Mouse (Mus musculus): ENCODE data around the gene Agbl4. TPM values are rescaled to one million over a fixed set of nuclear protein-coding genes. Genes with fewer than 3 reads are reported as not detected.

The Agbl4 gene
- 0.05 TPM in 1 of 2 replicates, not detected in the other for polyA plus RNA-seq (2012)

DNA sequence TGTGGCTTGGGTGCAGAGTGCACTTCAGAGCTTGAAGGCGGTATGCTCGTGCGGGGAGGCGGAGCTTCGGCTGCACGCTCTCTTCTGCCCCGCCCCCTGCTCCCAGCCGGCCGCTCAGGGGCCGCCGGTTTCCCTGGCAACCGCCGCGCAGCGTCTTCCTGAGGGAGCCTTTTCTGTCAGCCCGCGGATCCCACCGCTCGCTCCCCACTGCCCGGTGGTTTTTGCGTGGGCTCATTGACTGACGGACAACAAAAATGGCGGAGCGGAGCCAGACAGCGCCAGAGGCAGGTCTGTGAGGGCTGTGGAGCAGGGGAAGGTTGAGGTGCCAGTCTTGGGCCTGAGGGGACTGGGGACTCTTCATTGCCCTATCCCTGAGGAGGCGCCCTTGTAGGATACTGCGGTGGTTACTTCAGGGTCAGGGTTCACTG, at the start of gene Agbl4:
Gene Agbl4 (plus strand): TSS at position 44 of the 428 bp plus-strand sequence.
- TF ChIP-seq GATA1 (IDR thresholded peaks at IDR 0.05; ENCODE audit: low read length), result no peak
- TF ChIP-seq TAL1 (IDR thresholded peaks at IDR 0.05; ENCODE audit: low read length), result no peak
- H3K36me3 ChIP-seq (ENCODE audit: control insufficient read depth), result no peaks in the 10 kb centered on the region
- H3K27me3 ChIP-seq (ENCODE audit: control insufficient read depth), result no peaks in the 10 kb centered on the region
- H3K4me3 ChIP-seq (replicated peaks), result peak within 1 kb of the TSS; percentile 42
- H3K9me3 ChIP-seq (ENCODE audit: control insufficient read depth, low read length), result no peaks in the 10 kb centered on the region
- H3K4me1 ChIP-seq (ENCODE audit: control insufficient read depth), result peaks cover 5% of the 10 kb centered on the region

DNA sequence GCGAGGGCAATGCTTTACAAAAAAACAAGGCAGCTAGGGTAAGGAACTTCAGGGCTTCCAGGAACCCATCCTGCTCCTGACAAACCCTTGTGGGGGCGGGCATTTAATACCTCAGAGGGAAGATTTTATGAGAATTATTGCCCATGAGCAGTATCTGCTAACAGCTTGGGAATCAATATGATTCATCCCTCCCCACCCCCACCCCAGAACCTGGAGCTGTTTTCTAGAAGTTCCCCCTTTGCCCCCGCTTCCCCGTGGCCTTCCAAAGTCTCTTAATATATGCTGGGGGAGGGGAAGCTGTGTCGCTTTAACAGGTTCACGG, 46.6 kb upstream of the Agbl4 start:
- H3K4me1 ChIP-seq (ENCODE audit: control insufficient read depth), result peaks cover 4% of the 10 kb centered on the region
- no peak for TF ChIP-seq TAL1 (IDR thresholded peaks at IDR 0.05; ENCODE audit: low read length)
- no peak for TF ChIP-seq GATA1 (IDR thresholded peaks at IDR 0.05; ENCODE audit: low read length)
- H3K9me3 ChIP-seq (ENCODE audit: control insufficient read depth, low read length), result no peaks in the 10 kb centered on the region
- H3K4me3 ChIP-seq (replicated peaks), result peak overlapping the region; percentile 49
- H3K27me3 ChIP-seq (ENCODE audit: control insufficient read depth), result peaks cover 23% of the 10 kb centered on the region
- H3K36me3 ChIP-seq (ENCODE audit: control insufficient read depth), result no peaks in the 10 kb centered on the region

DNA sequence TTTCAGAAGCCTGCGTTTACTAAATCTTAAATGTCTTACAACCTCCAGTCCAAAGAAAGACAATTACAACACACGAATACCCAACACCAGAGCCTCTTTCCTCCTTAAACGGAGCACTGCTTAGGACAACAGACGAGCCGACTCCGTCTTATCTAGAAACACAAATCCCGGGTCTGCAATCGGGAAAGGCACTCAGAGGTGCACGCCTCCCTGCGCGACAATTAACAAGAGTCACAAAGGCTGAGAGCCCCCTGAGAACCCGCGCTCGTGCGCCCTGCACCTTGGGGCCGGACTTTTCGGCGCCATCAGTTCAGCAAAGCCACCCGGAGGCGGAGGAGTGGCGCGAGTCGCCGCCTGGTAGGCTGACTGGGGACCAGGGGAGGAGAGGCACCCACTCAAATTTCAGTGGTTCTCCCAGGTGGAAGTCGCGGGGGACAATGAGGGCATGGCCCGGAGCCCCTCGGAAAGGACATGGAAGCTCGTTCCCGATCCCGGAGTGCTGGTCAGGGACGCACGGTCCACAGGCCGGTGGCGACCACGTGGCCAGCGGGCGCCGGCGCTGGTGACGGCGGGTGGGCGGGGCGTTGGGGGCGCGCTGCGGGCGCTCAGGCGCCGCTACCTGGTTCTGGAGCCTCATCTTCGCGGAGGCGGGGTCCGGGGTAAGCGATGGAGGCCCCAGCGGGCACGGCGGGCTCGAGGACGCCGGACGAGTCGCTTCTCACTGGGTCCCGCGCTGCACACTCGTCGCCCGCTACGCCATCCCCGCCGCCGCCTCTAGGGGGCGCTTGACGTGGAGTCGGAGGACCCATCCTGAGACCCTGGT, 46.1 kb upstream of the Agbl4 start, which contains the start of gene Elavl4:
Gene Elavl4 (minus strand): TSS at position 732 of the 823 bp plus-strand sequence.
- TF ChIP-seq GATA1 (IDR thresholded peaks at IDR 0.05; ENCODE audit: low read length) (no peak), TAL1 (IDR thresholded peaks at IDR 0.05; ENCODE audit: low read length) (no peak)
- Histone ChIP-seq H3K4me3 (replicated peaks) (peak within 1 kb of the TSS; percentile 49), H3K9me3 (ENCODE audit: control insufficient read depth, low read length) (no peaks in the 10 kb centered on the region), H3K36me3 (ENCODE audit: control insufficient read depth) (no peaks in the 10 kb centered on the region), H3K4me1 (ENCODE audit: control insufficient read depth) (peaks cover 4% of the 10 kb centered on the region), H3K27me3 (ENCODE audit: control insufficient read depth) (peaks cover 23% of the 10 kb centered on the region)

DNA sequence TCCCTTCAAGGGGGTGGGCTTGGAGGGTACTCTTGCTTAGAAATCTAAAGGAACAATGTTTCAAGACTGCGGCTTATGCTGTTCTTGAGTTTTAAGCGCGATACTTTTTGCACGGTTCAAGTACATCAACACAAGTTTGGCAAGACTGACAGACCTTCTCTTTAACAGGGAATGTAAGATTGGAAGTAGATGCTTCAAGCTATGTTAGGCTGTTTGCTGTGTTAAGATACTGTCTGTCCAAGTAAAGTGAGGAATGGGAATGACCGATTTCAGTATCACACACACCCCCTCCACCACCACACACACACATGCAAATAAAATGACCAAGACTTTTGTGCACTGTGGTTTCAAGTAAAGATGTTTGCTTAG, 45.5 kb upstream of the Agbl4 start:
- Histone ChIP-seq H3K27me3 (ENCODE audit: control insufficient read depth) (peaks cover 23% of the 10 kb centered on the region), H3K36me3 (ENCODE audit: control insufficient read depth) (no peaks in the 10 kb centered on the region), H3K4me1 (ENCODE audit: control insufficient read depth) (peaks cover 4% of the 10 kb centered on the region), H3K4me3 (replicated peaks) (no peak overlapping the region), H3K9me3 (ENCODE audit: control insufficient read depth, low read length) (no peaks in the 10 kb centered on the region)
- no peak for TF ChIP-seq TAL1 (IDR thresholded peaks at IDR 0.05; ENCODE audit: low read length)
- no peak for TF ChIP-seq GATA1 (IDR thresholded peaks at IDR 0.05; ENCODE audit: low read length)

DNA sequence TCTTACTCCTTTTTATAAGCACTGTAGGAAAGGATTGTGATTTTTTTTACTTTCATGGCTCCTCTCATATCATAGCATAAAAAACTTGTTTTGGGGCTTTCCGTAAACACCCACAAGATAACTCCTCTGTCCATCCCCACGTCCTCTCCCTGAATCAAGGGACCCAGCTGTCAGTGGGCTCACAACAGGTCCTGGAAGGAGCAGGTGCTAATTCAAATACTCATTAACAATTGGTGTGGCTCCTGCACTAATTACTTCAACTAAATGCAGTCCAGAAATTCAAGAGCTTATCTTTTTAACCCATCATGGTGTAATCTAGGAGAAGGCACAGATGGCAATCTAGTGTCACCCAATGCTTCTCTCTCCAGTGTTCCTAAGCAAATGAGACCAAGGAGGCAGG, 36.9 kb upstream of the Agbl4 start:
- no peaks in the 10 kb centered on the region for H3K4me1 ChIP-seq (ENCODE audit: control insufficient read depth)
- TF ChIP-seq TAL1 (IDR thresholded peaks at IDR 0.05; ENCODE audit: low read length) (no peak), GATA1 (IDR thresholded peaks at IDR 0.05; ENCODE audit: low read length) (no peak)
- H3K4me3 ChIP-seq (replicated peaks), result no peak overlapping the region
- no peaks in the 10 kb centered on the region for H3K36me3 ChIP-seq (ENCODE audit: control insufficient read depth)
- no peaks in the 10 kb centered on the region for H3K9me3 ChIP-seq (ENCODE audit: control insufficient read depth, low read length)
- no peaks in the 10 kb centered on the region for H3K27me3 ChIP-seq (ENCODE audit: control insufficient read depth)

DNA sequence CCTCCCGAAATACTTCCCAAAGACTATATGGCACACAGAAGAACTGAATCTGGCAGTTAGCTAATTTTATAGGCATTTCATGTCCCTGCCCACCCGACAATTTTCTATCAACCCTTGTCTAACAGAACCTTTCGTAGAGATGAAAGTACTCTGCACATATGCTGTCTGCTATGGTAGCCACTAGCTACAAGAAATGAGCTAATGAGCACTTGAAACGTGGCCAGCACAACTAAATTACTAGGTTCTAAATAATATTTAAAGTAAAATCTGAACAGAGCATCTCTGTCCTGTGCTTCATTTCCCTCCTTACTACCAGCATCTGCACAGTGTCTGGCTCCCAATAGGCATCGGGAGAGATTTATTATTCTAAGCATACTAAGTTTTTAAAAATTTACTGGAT, 1.2 kb upstream of the Agbl4 start:
- H3K9me3 ChIP-seq (ENCODE audit: control insufficient read depth, low read length), result no peaks in the 10 kb centered on the region
- peaks cover 5% of the 10 kb centered on the region for H3K4me1 ChIP-seq (ENCODE audit: control insufficient read depth)
- no peaks in the 10 kb centered on the region for H3K36me3 ChIP-seq (ENCODE audit: control insufficient read depth)
- H3K4me3 ChIP-seq (replicated peaks), result no peak overlapping the region
- no peaks in the 10 kb centered on the region for H3K27me3 ChIP-seq (ENCODE audit: control insufficient read depth)
- TF ChIP-seq GATA1 (IDR thresholded peaks at IDR 0.05; ENCODE audit: low read length) (no peak), TAL1 (IDR thresholded peaks at IDR 0.05; ENCODE audit: low read length) (no peak)

DNA sequence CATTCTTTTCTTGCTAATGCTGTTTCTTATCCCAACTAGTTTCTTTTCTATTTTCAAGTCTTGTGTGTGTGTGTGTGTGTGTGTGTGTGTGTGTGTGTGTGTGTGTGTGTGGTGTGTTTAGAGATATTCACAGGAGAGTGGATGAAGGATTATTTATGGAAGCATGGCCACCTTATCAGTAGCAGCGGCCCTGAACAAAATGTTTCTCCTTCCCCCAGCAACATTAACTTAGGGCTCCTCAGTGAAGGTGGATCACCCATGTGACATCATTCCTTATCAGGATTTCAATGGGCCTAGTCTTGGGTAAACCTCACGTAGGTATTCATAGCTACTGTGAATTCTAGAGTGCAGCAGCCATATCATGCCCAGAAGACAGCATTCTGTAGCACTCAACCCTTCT, 22.8 kb downstream of the Agbl4 start:
- Histone ChIP-seq H3K4me3 (replicated peaks) (no peak overlapping the region), H3K27me3 (ENCODE audit: control insufficient read depth) (no peaks in the 10 kb centered on the region), H3K4me1 (ENCODE audit: control insufficient read depth) (no peaks in the 10 kb centered on the region), H3K9me3 (ENCODE audit: control insufficient read depth, low read length) (peaks cover 7% of the 10 kb centered on the region), H3K36me3 (ENCODE audit: control insufficient read depth) (no peaks in the 10 kb centered on the region)
- TF ChIP-seq TAL1 (IDR thresholded peaks at IDR 0.05; ENCODE audit: low read length) (no peak), GATA1 (IDR thresholded peaks at IDR 0.05; ENCODE audit: low read length) (no peak)

DNA sequence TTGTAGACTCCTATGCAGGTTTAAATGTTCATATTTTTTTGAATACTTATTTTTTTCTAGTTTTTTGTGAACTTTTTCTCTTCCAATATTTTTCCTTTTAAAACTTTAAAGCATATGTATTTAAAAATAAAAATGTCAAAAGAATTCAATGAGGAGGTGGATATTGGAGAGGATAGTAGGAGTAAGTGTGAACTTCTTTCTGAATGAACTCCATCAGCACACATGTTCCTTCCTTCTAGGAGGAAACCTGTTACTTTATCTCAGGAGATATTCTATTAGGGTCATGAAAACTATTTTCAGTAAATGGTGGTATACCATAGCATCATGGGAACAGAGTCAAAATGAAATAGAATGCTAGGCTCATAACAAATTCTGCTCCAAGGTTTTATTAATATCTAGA, 30.2 kb downstream of the Agbl4 start:
- H3K4me3 ChIP-seq (replicated peaks), result no peak overlapping the region
- H3K27me3 ChIP-seq (ENCODE audit: control insufficient read depth), result no peaks in the 10 kb centered on the region
- TF ChIP-seq TAL1 (IDR thresholded peaks at IDR 0.05; ENCODE audit: low read length) (no peak), GATA1 (IDR thresholded peaks at IDR 0.05; ENCODE audit: low read length) (no peak)
- H3K4me1 ChIP-seq (ENCODE audit: control insufficient read depth), result no peaks in the 10 kb centered on the region
- H3K9me3 ChIP-seq (ENCODE audit: control insufficient read depth, low read length), result peaks cover 2% of the 10 kb centered on the region; the same call in 1 of the 2 replicates
- H3K36me3 ChIP-seq (ENCODE audit: control insufficient read depth), result no peaks in the 10 kb centered on the region

DNA sequence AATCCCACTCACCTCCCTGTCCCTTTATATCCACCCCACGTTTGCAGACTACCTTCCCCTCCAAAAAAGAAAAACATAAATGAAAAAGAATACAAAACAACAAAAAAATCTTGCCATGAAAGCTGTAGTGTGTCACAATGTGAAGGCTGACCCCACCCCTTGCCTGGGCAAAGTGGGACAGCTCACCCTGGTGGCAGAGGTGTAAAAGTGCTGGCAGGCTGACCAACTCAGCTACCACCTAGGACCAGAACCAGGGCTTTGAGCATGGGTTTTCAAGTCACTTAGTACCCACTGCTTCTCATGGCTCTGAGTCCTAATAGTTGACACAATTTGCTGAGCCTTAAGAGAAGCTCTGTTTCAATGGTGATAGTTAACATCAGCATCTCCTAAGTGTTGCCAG, 96.9 kb downstream of the Agbl4 start:
- H3K36me3 ChIP-seq (ENCODE audit: control insufficient read depth), result no peaks in the 10 kb centered on the region
- H3K9me3 ChIP-seq (ENCODE audit: control insufficient read depth, low read length), result no peaks in the 10 kb centered on the region
- no peaks in the 10 kb centered on the region for H3K27me3 ChIP-seq (ENCODE audit: control insufficient read depth)
- TF ChIP-seq GATA1 (IDR thresholded peaks at IDR 0.05; ENCODE audit: low read length), result no peak
- TF ChIP-seq TAL1 (IDR thresholded peaks at IDR 0.05; ENCODE audit: low read length), result no peak
- no peaks in the 10 kb centered on the region for H3K4me1 ChIP-seq (ENCODE audit: control insufficient read depth)
- no peak overlapping the region for H3K4me3 ChIP-seq (replicated peaks)

All from erythroblast, embryonic 14.5 days (primary cell).